Mouse (Mus musculus) kidney, adult 18-20 months (tissue): Measurements from ENCODE around the gene Scn5a.

Experiments used
- DNase-seq: peaks from one replicate; pipeline ENCODE4 v3.0.0; 2021

The Scn5a gene

GRCm38 (mm10) chr9:119445737-119446136 lies 133.1 kb downstream of the Scn5a start:
- DNase-seq, result no peak

DNA sequence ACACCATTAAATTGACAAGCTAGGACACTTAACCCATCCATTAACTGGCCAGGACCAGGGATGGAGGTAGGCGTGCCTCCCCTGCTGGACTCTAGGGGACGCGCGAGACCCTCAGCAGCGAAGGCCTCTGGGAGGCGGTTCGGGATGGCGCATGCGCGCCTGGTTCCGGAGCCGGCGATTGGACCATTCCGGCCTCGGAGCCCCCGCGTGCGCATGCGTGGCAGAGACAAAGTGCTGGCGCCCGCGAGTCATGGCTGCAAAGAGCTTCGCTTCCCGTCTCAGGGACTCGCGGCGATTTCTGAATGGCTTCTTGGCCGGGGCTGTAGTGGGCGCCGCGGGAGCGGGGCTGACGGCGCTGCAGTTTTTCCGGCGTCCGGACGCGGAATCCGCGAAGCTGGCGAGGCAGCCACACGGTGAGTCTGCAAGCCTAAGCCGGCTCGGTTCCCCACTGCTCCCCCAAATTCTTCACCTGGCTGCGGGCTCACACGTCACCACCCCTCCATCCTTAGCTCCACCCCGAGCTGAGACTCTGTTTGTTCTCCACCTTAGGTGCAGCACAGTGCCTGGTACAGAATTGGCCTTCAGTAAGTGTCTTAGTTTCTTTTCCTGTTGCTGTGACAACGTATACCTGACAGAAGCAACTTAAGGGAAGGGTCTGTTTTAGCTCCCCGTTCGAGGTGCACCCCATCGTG lies 133.9 kb downstream of the Scn5a start, which contains the start of gene Exog:
TSS of gene Exog (plus strand) at position 206 of the 692 bp plus-strand sequence.
- peak; percentile 97 for DNase-seq

GRCm38 (mm10) chr9:119438498-119439000 lies 140.3 kb downstream of the Scn5a start:
- DNase-seq, result no peak

DNA sequence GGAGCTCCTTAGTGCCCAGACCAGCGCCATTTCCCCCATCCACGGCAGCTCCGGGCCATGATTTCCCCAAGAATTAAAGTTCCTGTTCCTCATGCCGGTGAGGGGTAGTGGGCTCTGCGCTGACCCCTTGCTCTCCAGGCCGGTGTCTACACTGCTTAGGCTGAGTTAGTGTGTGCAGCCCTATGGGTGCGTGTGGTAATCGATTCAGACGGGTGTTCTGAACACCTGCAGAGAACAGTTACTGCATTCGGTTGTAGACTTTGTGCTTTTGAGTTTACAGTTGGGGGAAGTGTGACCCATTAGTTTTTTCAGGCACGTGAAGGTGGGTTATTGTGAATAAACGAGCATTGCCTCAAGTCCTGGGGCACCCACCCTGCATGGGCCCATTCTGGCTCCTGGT lies 140.8 kb downstream of the Scn5a start:
- DNase-seq, result no peak

- no peak for DNase-seq
Measured at GRCm38 (mm10) chr9:119435855-119436254, 143.0 kb downstream of the Scn5a start.
